Mouse (Mus musculus) left cerebral cortex, adult 11 months (tissue): ENCODE data around the gene Olfr1356.
A peak's percentile ranks its signal among the peaks of the same experiment; 100 is the strongest.
"Not testable (repeated sequence)": the region's sequence is repeated elsewhere in the genome, so short reads cannot be mapped to it uniquely, and the experiment has no call there.

ENCODE experiments used
- DNase-seq: peaks from one replicate; pipeline ENCODE4 v3.0.0; 2022; ENCODE audit warnings: low spot score

Gene Olfr1356

GRCm38 (mm10) chr10:78852066-78852465, at the start of gene Olfr1356:
Gene Olfr1356 (minus strand): TSS chr10:78852166.
- DNase-seq, result no peak

- no peak for DNase-seq
Observed at GRCm38 (mm10) chr10:78875240-78875639, 23.3 kb upstream of the Olfr1356 start, which contains the start of gene Olfr1355. Gene Olfr1355 (plus strand): TSS chr10:78875540.

- not testable (repeated sequence) for DNase-seq
Observed at GRCm38 (mm10) chr10:78840456-78840855, 11.5 kb downstream of the Olfr1356 start.

- DNase-seq, result peak; percentile 58
Observed at GRCm38 (mm10) chr10:78812358-78813060, 39.5 kb downstream of the Olfr1356 start.

GRCm38 (mm10) chr10:78801449-78801848, 50.5 kb downstream of the Olfr1356 start:
- no peak for DNase-seq
